Mouse (Mus musculus): ENCODE data around the gene Lexm. TPM values are rescaled to one million over a fixed set of nuclear protein-coding genes. Genes with fewer than 3 reads are reported as not detected.

The Lexm gene
- polyA plus RNA-seq, 1 experiment from 2014 or later = not detected

- no peak overlapping the region for H3K4me2 ChIP-seq (replicated peaks)
- H3K4me1 ChIP-seq (replicated peaks) = peaks cover 2% of the 10 kb centered on the region; the same call in 1 of the 2 replicates
- H3K36me3 ChIP-seq = no peaks in the 10 kb centered on the region
- WGBS = 44% methylated on average over 8 of the region's 8 CpGs
- H3K9ac ChIP-seq = no peak overlapping the region
- H3K27me3 ChIP-seq (replicated peaks) = no peaks in the 10 kb centered on the region
- H3K9me3 ChIP-seq = no peaks in the 10 kb centered on the region
- no peak overlapping the region for H3K27ac ChIP-seq
- 0 out of 2 replicates have a peak, but pooled peaks have one; percentile 9 for ATAC-seq
- H3K4me3 ChIP-seq (replicated peaks) = no peak overlapping the region
Observed at GRCm38 (mm10) chr4:106550516-106551166, 66.4 kb downstream of the Lexm start.

GRCm38 (mm10) chr4:106548113-106548512, 68.9 kb downstream of the Lexm start:
- H3K4me3 ChIP-seq (replicated peaks) = no peak overlapping the region
- no peak overlapping the region for H3K4me2 ChIP-seq (replicated peaks)
- H3K9me3 ChIP-seq = no peaks in the 10 kb centered on the region
- H3K27me3 ChIP-seq (replicated peaks) = no peaks in the 10 kb centered on the region
- no peaks in the 10 kb centered on the region for H3K36me3 ChIP-seq
- 60% methylated on average over 3 of the region's 3 CpGs for WGBS
- no peak overlapping the region for H3K9ac ChIP-seq
- ATAC-seq = peak; percentile 82
- H3K27ac ChIP-seq = no peak overlapping the region
- H3K4me1 ChIP-seq (replicated peaks) = peaks cover 7% of the 10 kb centered on the region; the same call in 1 of the 2 replicates

- Histone ChIP-seq H3K4me1 (replicated peaks) (peaks cover 7% of the 10 kb centered on the region; the same call in 1 of the 2 replicates), H3K27ac (no peak overlapping the region), H3K36me3 (no peaks in the 10 kb centered on the region), H3K4me2 (replicated peaks) (no peak overlapping the region), H3K27me3 (replicated peaks) (no peaks in the 10 kb centered on the region), H3K9ac (no peak overlapping the region), H3K4me3 (replicated peaks) (no peak overlapping the region), H3K9me3 (no peaks in the 10 kb centered on the region)
- 65% methylated on average over 1 of the region's 1 CpGs for WGBS
- no peak for ATAC-seq
Observed at GRCm38 (mm10) chr4:106546896-106547295, 70.1 kb downstream of the Lexm start.

GRCm38 (mm10) chr4:106545817-106546373, 71.1 kb downstream of the Lexm start:
- peaks cover 7% of the 10 kb centered on the region; the same call in 1 of the 2 replicates for H3K4me1 ChIP-seq (replicated peaks)
- no peak; the same call in 1 of the 2 replicates for ATAC-seq
- H3K4me3 ChIP-seq (replicated peaks) = no peak overlapping the region
- H3K9ac ChIP-seq = no peak overlapping the region
- H3K27ac ChIP-seq = no peak overlapping the region
- WGBS = 48% methylated on average over 8 of the region's 8 CpGs
- H3K36me3 ChIP-seq = no peaks in the 10 kb centered on the region
- no peaks in the 10 kb centered on the region for H3K27me3 ChIP-seq (replicated peaks)
- H3K9me3 ChIP-seq = no peaks in the 10 kb centered on the region
- H3K4me2 ChIP-seq (replicated peaks) = no peak overlapping the region

GRCm38 (mm10) chr4:106542211-106542610, 74.8 kb downstream of the Lexm start:
- 78% methylated on average over 2 of the region's 2 CpGs for WGBS
- H3K27ac ChIP-seq = no peak overlapping the region
- H3K9ac ChIP-seq = no peak overlapping the region
- H3K36me3 ChIP-seq = no peaks in the 10 kb centered on the region
- H3K4me1 ChIP-seq (replicated peaks) = peaks cover 7% of the 10 kb centered on the region; the same call in 1 of the 2 replicates
- no peaks in the 10 kb centered on the region for H3K27me3 ChIP-seq (replicated peaks)
- H3K4me3 ChIP-seq (replicated peaks) = no peak overlapping the region
- H3K4me2 ChIP-seq (replicated peaks) = no peak overlapping the region
- ATAC-seq = no peak
- no peaks in the 10 kb centered on the region for H3K9me3 ChIP-seq

GRCm38 (mm10) chr4:106541491-106541890, 75.5 kb downstream of the Lexm start:
- Histone ChIP-seq H3K4me2 (replicated peaks) (no peak overlapping the region), H3K4me1 (replicated peaks) (peaks cover 7% of the 10 kb centered on the region; the same call in 1 of the 2 replicates), H3K36me3 (no peaks in the 10 kb centered on the region), H3K4me3 (replicated peaks) (no peak overlapping the region), H3K27ac (no peak overlapping the region), H3K27me3 (replicated peaks) (no peaks in the 10 kb centered on the region), H3K9me3 (no peaks in the 10 kb centered on the region), H3K9ac (no peak overlapping the region)
- 63% methylated on average over 3 of the region's 3 CpGs for WGBS
- ATAC-seq = no peak

Other genes starting within 250 kb of the Lexm start
- gene Pcsk9, start 152.9 kb downstream of the Lexm start, polyA plus RNA-seq (2015; fragmentation: Nextera tagmentation; extraction: Ambion mirVana) = 155 and 161 TPM in 2 replicates
- not detected in 2 replicates for gene Bsnd, start 125.0 kb downstream of the Lexm start, polyA plus RNA-seq (2015; fragmentation: Nextera tagmentation; extraction: Ambion mirVana)
- gene Dhcr24, start 56.2 kb downstream of the Lexm start, polyA plus RNA-seq (2015; fragmentation: Nextera tagmentation; extraction: Ambion mirVana) = 8.0 and 9.1 TPM in 2 replicates
- 8.6 and 10.1 TPM in 2 replicates for gene Ttc22, start 5.2 kb upstream of the Lexm start, polyA plus RNA-seq (2015; fragmentation: Nextera tagmentation; extraction: Ambion mirVana)
- 14.5 and 15.0 TPM in 2 replicates for gene Pars2, start 33.8 kb upstream of the Lexm start, polyA plus RNA-seq (2015; fragmentation: Nextera tagmentation; extraction: Ambion mirVana)
- gene Ttc4, start 61.7 kb upstream of the Lexm start, polyA plus RNA-seq (2015; fragmentation: Nextera tagmentation; extraction: Ambion mirVana) = 72.0 and 73.4 TPM in 2 replicates
- 0.16 and 0.38 TPM in 2 replicates for gene Mroh7, start 113.7 kb upstream of the Lexm start, polyA plus RNA-seq (2015; fragmentation: Nextera tagmentation; extraction: Ambion mirVana)
- gene Fam151a, start 116.6 kb upstream of the Lexm start, polyA plus RNA-seq (2015; fragmentation: Nextera tagmentation; extraction: Ambion mirVana) = 1.2 and 1.3 TPM in 2 replicates
- gene Acot11, start 187.8 kb upstream of the Lexm start, polyA plus RNA-seq (2015; fragmentation: Nextera tagmentation; extraction: Ambion mirVana) = 12.2 and 14.1 TPM in 2 replicates

All from intestine, embryonic 15.5 days (tissue).